ENCODE assay signal across 9 mouse cellular contexts in the genomic region with DNA sequence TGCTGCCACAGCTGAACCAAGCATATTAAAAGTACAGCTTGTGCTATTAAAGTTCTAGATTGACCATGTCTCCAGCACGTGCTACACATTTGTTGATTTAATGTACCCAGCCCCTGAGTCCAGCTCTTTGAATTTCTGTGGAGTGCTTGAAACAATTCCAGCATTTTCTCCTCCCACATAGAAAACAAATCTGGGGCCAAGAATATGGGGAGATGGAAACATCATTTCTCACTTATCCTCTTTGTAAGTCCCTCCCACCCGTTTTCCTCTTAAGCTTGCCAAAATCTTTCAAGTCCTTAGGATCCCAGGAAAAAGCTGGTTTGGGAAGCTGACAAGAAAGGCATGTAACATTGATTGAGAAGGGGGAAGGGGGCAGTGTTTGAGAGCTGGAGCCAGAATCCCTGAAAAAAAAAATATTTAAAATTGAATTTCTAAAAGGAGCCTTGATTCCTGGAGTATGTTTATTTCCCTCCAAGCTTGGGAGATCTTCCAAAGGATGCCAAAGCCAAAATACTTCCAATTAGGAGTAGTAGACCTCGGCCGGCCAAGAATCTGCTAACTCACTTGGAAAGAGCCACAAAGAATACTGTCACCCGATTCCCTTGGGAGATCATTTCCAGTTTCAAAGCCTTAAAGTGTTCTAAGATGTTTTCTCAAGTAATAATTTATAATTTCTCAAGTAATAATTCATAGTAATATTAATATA.
DNase-seq lines count a peak whose midpoint lies in the region; ATAC-seq and TF ChIP-seq lines count a peak whose summit lies in the region.
"Had no signal": no experiment of that assay in that cellular context is flagged by ENCODE, and none has a peak within 500 bp of the region (broad histone marks: within the 10 kb centered on the region; RNA-seq: fewer than 3 reads in every experiment).

No protein-coding gene starts in this region.

- H3K27me3 ChIP-seq in embryonic facial prominence, embryonic 13.5 days, result no peaks in the 10 kb centered on the region
- H3K27me3 ChIP-seq in embryonic facial prominence, embryonic 10.5 days (replicated peaks; ENCODE audit: low read depth, poor library complexity, severe bottlenecking), result no peaks in the 10 kb centered on the region
- no peaks in the 10 kb centered on the region for H3K27me3 ChIP-seq in lung, embryonic 14.5 days (ENCODE audit: insufficient read depth, low read length)

- 56% methylated on average over 5 of the region's 5 CpGs for WGBS in embryonic facial prominence, embryonic 13.5 days
- 84% methylated on average over 5 of the region's 5 CpGs for WGBS in embryonic facial prominence, embryonic 10.5 days
- WGBS in lung, embryonic 14.5 days, result 23% methylated on average over 5 of the region's 5 CpGs
- 21% methylated on average over 5 of the region's 5 CpGs for WGBS in lung, adult 2 months

- H3K4me2 ChIP-seq in embryonic facial prominence, embryonic 13.5 days, result no peak overlapping the region
- H3K4me2 ChIP-seq in lung, embryonic 14.5 days, result no peak overlapping the region

- H3K9ac ChIP-seq in embryonic facial prominence, embryonic 13.5 days, result no peak overlapping the region
- H3K9ac ChIP-seq in lung, embryonic 14.5 days, result no peak overlapping the region

- DNase-seq in embryonic facial prominence, embryonic 10.5 days (ENCODE audit: low spot score), result no peak
- DNase-seq in lung, embryonic 14.5 days, result peak; percentile 95
- no peak for DNase-seq in lung, adult 2 months
- DNase-seq in kidney, adult 8-10 months, result peak; percentile 6 to 32
- DNase-seq in lung, postnatal 14 days, result peak; percentile 42
- DNase-seq in natural killer cell, adult 2 months (ENCODE audit: low spot score in 2 of 2), result no peak
- DNase-seq in MN1 (ENCODE audit: low spot score), result no peak
- DNase-seq: B cell, adult 2 months had no signal

- no peak for TF ChIP-seq POLR2A in lung, adult 2 months (IDR thresholded peaks at IDR 0.05; ENCODE audit: borderline replicate concordance, extremely low read depth, low read depth, low read length)

- no peak overlapping the region for H3K4me3 ChIP-seq in embryonic facial prominence, embryonic 13.5 days
- H3K4me3 ChIP-seq in embryonic facial prominence, embryonic 10.5 days, result no peak overlapping the region
- H3K4me3 ChIP-seq in lung, embryonic 14.5 days (ENCODE audit: low read depth, low read length), result no peak overlapping the region
- no peak overlapping the region for H3K4me3 ChIP-seq in lung, adult 2 months (replicated peaks; ENCODE audit: extremely low read depth, low read depth, low read length)

- ATAC-seq in embryonic facial prominence, embryonic 13.5 days (ENCODE audit: insufficient number of reproducible peaks, insufficient read depth, low FRiP score, low TSS enrichment, low read depth), result no peak
- ATAC-seq in lung, embryonic 14.5 days (ENCODE audit: insufficient read depth), result peak; percentile 86

- TF ChIP-seq CTCF in lung, embryonic 14.5 days (IDR thresholded peaks at IDR 0.05; ENCODE audit: low read depth), result no peak
- no peak for TF ChIP-seq CTCF in lung, adult 2 months (IDR thresholded peaks at IDR 0.05; ENCODE audit: insufficient read depth, low read length)

- H3K36me3 ChIP-seq in embryonic facial prominence, embryonic 13.5 days, result no peaks in the 10 kb centered on the region
- no peaks in the 10 kb centered on the region for H3K36me3 ChIP-seq in embryonic facial prominence, embryonic 10.5 days (replicated peaks)
- H3K36me3 ChIP-seq in lung, embryonic 14.5 days (ENCODE audit: insufficient read depth), result no peaks in the 10 kb centered on the region

- H3K4me1 ChIP-seq in embryonic facial prominence, embryonic 13.5 days, result peaks cover 3% of the 10 kb centered on the region; the same call in 1 of the 2 replicates
- no peaks in the 10 kb centered on the region for H3K4me1 ChIP-seq in embryonic facial prominence, embryonic 10.5 days
- H3K4me1 ChIP-seq in lung, embryonic 14.5 days (ENCODE audit: insufficient read depth), result no peaks in the 10 kb centered on the region
- peaks cover 4% of the 10 kb centered on the region for H3K4me1 ChIP-seq in lung, adult 2 months (ENCODE audit: control insufficient read depth, insufficient read depth, low read length)

- H3K27ac ChIP-seq in embryonic facial prominence, embryonic 13.5 days, result peak overlapping the region; percentile 41
- H3K27ac ChIP-seq in embryonic facial prominence, embryonic 10.5 days (replicated peaks), result no peak overlapping the region
- H3K27ac ChIP-seq in lung, embryonic 14.5 days (ENCODE audit: low read depth), result 0 out of 2 replicates have a peak overlapping the region, but pooled peaks have one; percentile 69

- H3K9me3 ChIP-seq in embryonic facial prominence, embryonic 13.5 days, result no peaks in the 10 kb centered on the region
- H3K9me3 ChIP-seq in embryonic facial prominence, embryonic 10.5 days, result no peaks in the 10 kb centered on the region
- H3K9me3 ChIP-seq in lung, embryonic 14.5 days (ENCODE audit: low read depth, low read length), result no peaks in the 10 kb centered on the region

Comparison
In these comparisons a context has a peak if more than half of its experiments do, and no peak if none do; other contexts are left out.
1. DNase-seq: peak in lung, embryonic 14.5 days (single experiment), kidney, adult 8-10 months (2 of 2) and lung, postnatal 14 days (single experiment); none in embryonic facial prominence, embryonic 10.5 days (single experiment), lung, adult 2 months (single experiment), natural killer cell, adult 2 months (0 of 2) and MN1 (single experiment).